Mouse (Mus musculus): ENCODE results near the gene Acsl5. TPM values are rescaled to one million over a fixed set of nuclear protein-coding genes. Genes with fewer than 3 reads are reported as not detected.

Gene Acsl5
- total and polyA plus RNA-seq, 3 experiments = 21.8 to 111 (median 30.1) TPM

DNA sequence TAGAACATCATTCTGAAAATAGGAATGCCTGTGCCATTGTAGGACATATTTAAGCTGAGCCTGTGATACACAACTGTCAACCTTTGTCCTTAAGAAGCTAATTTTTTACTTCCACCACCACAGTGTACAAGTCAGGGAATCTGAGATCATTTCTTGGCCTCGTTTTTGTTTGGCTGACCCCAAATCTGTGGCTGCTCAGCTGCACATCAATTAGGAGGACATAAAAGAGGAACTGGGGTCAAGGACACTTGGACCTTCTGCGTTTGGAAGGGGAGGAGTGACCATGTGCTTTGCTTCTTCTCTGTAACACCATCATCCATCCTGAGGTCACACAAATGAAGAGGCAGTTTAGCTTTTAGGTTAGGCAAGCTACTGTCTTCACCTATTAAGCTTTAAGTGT, 15.7 kb upstream of the Acsl5 start:
- ATAC-seq (ENCODE audit: extremely low read depth, insufficient number of reproducible peaks, low FRiP score, poor library complexity, severe bottlenecking) (no peak), DNase-seq (ENCODE audit: low spot score) (no peak)
- H3K9me3 ChIP-seq (replicated peaks) = no peaks in the 10 kb centered on the region
- no peaks in the 10 kb centered on the region for H3K36me3 ChIP-seq (replicated peaks)
- TF ChIP-seq GATA2 (IDR thresholded peaks at IDR 0.05; ENCODE audit: borderline replicate concordance, low read depth, low read length) = no peak
- TF ChIP-seq TAL1 (conservative IDR thresholded peaks at IDR 0.05; ENCODE audit: low read depth, low read length) = no peak
- TF ChIP-seq POLR2AphosphoS5 (IDR thresholded peaks at IDR 0.05; ENCODE audit: insufficient replicate concordance, low read depth, low read length) = no peak
- no peak for TF ChIP-seq GATA1 (IDR thresholded peaks at IDR 0.05; ENCODE audit: borderline replicate concordance, low read length)
- no peak for TF ChIP-seq CTCF (IDR thresholded peaks at IDR 0.05; ENCODE audit: low read depth, low read length)
- peaks cover 34% of the 10 kb centered on the region for H3K27me3 ChIP-seq (ENCODE audit: insufficient read depth, low read length)
- no peak overlapping the region for H3K4me3 ChIP-seq (ENCODE audit: low read depth, low read length)
- H3K4me1 ChIP-seq (ENCODE audit: insufficient read depth, low read depth, low read length) = no peaks in the 10 kb centered on the region

DNA sequence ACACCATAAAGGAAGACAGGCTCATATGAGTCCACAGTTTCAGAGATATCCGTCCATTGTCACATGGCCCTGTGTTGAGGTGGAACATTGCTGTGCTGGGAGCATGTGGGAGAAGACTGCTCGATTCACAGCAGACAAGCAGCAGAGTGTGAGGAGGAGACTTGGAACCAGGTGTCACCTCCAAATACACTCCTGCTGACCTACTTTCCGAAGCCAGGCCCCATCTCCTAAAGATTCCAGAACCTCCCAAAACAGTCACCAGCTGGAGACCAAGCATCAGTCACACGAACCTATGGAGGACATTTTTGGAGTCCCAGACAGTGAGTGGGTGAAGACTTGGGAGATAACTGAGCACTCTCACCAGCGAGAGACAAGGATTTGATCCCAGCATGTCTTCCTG, 15.2 kb upstream of the Acsl5 start:
- Histone ChIP-seq H3K27me3 (ENCODE audit: insufficient read depth, low read length) (peaks cover 37% of the 10 kb centered on the region), H3K4me3 (ENCODE audit: low read depth, low read length) (no peak overlapping the region), H3K9me3 (replicated peaks) (no peaks in the 10 kb centered on the region), H3K4me1 (ENCODE audit: insufficient read depth, low read depth, low read length) (no peaks in the 10 kb centered on the region), H3K36me3 (replicated peaks) (no peaks in the 10 kb centered on the region)
- DNase-seq (ENCODE audit: low spot score) (no peak), ATAC-seq (ENCODE audit: extremely low read depth, insufficient number of reproducible peaks, low FRiP score, poor library complexity, severe bottlenecking) (no peak)
- TF ChIP-seq POLR2AphosphoS5 (IDR thresholded peaks at IDR 0.05; ENCODE audit: insufficient replicate concordance, low read depth, low read length) = no peak

DNA sequence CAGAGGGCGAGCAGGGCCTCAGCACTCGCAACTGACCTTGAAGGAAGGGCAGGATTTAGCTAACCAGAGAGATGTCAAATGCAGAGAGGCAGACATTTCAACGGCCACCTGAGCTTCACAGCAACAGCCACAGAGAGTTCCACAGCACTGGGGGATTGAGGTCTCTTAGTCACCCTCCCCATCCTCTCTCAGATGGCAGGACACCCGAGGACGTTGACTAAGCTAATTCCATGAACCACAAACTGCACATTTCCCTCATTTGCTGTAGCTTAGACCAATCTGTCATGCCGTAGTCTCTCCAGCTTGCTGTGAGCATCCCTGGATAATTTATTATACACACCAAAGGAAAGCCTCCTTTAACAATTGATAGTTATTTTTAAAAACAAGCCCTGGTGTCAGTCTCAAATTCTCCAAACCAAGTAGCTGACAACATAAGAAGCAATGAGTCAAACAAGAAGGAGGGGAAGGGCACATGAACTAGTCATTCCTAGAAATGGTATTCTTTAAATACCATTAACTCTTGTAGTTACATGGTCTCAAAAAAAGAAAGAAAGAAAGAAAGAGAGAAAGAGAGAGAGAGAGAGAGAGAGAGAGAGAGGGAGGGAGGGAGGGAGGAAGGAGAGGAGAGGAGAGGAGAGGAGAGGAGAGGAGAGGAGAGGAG, 11.8 kb upstream of the Acsl5 start:
- Histone ChIP-seq H3K36me3 (replicated peaks) (no peaks in the 10 kb centered on the region), H3K4me3 (ENCODE audit: low read depth, low read length) (no peak overlapping the region), H3K4me1 (ENCODE audit: insufficient read depth, low read depth, low read length) (no peaks in the 10 kb centered on the region), H3K27me3 (ENCODE audit: insufficient read depth, low read length) (peaks cover 55% of the 10 kb centered on the region), H3K9me3 (replicated peaks) (no peaks in the 10 kb centered on the region)
- DNase-seq (ENCODE audit: low spot score) = no peak
- no peak for TF ChIP-seq TAL1 (conservative IDR thresholded peaks at IDR 0.05; ENCODE audit: low read depth, low read length)
- TF ChIP-seq POLR2AphosphoS5 (IDR thresholded peaks at IDR 0.05; ENCODE audit: insufficient replicate concordance, low read depth, low read length) = no peak
- TF ChIP-seq GATA1 (IDR thresholded peaks at IDR 0.05; ENCODE audit: borderline replicate concordance, low read length) = no peak
- TF ChIP-seq CTCF (IDR thresholded peaks at IDR 0.05; ENCODE audit: low read depth, low read length) = no peak
- TF ChIP-seq GATA2 (IDR thresholded peaks at IDR 0.05; ENCODE audit: borderline replicate concordance, low read depth, low read length) = no peak
- no peak for ATAC-seq (ENCODE audit: extremely low read depth, insufficient number of reproducible peaks, low FRiP score, poor library complexity, severe bottlenecking)

DNA sequence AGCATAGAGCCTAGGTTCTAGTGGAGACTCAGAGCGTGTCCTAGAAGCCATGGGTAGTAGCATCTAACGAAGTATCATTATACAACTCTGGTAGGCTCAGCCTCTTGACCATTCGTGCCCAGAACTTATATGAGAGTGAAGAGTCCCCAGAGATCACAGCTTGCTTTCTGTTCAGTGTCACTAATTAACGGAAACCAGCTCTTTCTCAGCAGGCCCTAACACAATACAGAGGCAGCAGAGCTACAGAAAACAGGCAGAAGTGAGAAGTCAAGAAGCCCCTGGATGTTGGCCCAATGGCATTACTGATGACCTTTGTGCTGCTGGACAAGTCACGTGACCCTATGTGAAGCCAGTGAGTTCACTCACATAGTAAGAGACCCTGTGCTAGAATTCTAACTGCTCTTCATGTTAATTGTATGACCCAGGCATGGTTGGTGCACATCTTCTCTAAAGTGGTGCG, 10.5 kb upstream of the Acsl5 start, which contains the start of gene Gucy2g:
Gucy2g (minus strand) TSS at position 51 of the 460 bp plus-strand sequence.
- Histone ChIP-seq H3K9me3 (replicated peaks) (no peaks in the 10 kb centered on the region), H3K36me3 (replicated peaks) (no peaks in the 10 kb centered on the region), H3K27me3 (ENCODE audit: insufficient read depth, low read length) (peaks cover 57% of the 10 kb centered on the region), H3K4me3 (ENCODE audit: low read depth, low read length) (no peak within 1 kb of the TSS), H3K4me1 (ENCODE audit: insufficient read depth, low read depth, low read length) (no peaks in the 10 kb centered on the region)
- DNase-seq (ENCODE audit: low spot score) = no peak
- ATAC-seq (ENCODE audit: extremely low read depth, insufficient number of reproducible peaks, low FRiP score, poor library complexity, severe bottlenecking) = no peak
- TF ChIP-seq TAL1 (conservative IDR thresholded peaks at IDR 0.05; ENCODE audit: low read depth, low read length) (no peak), CTCF (IDR thresholded peaks at IDR 0.05; ENCODE audit: low read depth, low read length) (no peak), POLR2AphosphoS5 (IDR thresholded peaks at IDR 0.05; ENCODE audit: insufficient replicate concordance, low read depth, low read length) (no peak), GATA1 (IDR thresholded peaks at IDR 0.05; ENCODE audit: borderline replicate concordance, low read length) (no peak), GATA2 (IDR thresholded peaks at IDR 0.05; ENCODE audit: borderline replicate concordance, low read depth, low read length) (no peak)

DNA sequence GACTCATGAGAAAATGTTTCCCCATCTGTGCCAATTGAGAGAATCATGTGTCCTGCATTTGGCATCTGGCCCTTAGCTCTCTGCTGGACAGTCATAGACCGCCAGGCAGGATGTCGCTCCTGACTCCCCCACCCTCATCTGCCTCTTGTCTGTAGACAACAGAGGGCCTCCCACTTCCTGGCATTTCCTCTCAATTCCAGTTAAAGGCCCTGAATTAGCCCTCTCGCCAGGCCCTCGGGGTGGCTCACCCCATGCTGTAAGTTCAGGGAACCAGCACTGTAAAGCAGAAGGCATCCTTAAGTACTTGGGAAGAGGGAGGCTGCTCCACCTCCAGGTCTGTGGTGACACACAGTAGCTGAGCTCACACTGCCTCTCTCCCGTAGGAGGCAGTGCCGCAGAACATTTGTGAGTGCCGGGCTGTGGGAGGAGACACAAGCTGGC, 6.9 kb upstream of the Acsl5 start:
- peaks cover 2% of the 10 kb centered on the region; the same call in 1 of the 2 replicates for H3K4me1 ChIP-seq (ENCODE audit: insufficient read depth, low read depth, low read length)
- ATAC-seq (ENCODE audit: extremely low read depth, insufficient number of reproducible peaks, low FRiP score, poor library complexity, severe bottlenecking) (no peak), DNase-seq (ENCODE audit: low spot score) (no peak)
- H3K36me3 ChIP-seq (replicated peaks) = no peaks in the 10 kb centered on the region
- no peak overlapping the region for H3K4me3 ChIP-seq (ENCODE audit: low read depth, low read length)
- no peak for TF ChIP-seq TAL1 (conservative IDR thresholded peaks at IDR 0.05; ENCODE audit: low read depth, low read length)
- TF ChIP-seq GATA2 (IDR thresholded peaks at IDR 0.05; ENCODE audit: borderline replicate concordance, low read depth, low read length) = no peak
- TF ChIP-seq GATA1 (IDR thresholded peaks at IDR 0.05; ENCODE audit: borderline replicate concordance, low read length) = no peak
- H3K27me3 ChIP-seq (ENCODE audit: insufficient read depth, low read length) = peaks cover 66% of the 10 kb centered on the region
- H3K9me3 ChIP-seq (replicated peaks) = no peaks in the 10 kb centered on the region

DNA sequence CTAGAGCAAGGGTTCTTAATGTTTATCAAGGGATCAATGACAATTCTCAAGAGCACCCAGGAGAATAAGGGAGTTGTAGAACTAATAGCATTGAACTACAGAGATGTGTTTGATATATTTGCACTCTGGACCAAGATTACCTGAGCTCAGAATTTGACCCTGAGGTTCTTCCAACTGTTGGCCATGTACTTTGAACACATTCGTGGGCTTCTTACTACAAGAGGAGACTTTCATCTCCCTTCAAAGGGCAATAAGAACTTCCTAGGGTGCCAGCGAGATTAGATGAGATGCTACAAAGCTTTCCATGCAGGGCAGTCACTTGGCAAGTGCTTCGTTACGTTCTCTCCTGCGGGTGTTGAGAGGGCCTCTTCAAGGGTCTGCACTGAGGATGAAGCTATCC, 4.2 kb upstream of the Acsl5 start:
- Histone ChIP-seq H3K36me3 (replicated peaks) (no peaks in the 10 kb centered on the region), H3K4me3 (ENCODE audit: low read depth, low read length) (no peak overlapping the region), H3K9me3 (replicated peaks) (no peaks in the 10 kb centered on the region), H3K4me1 (ENCODE audit: insufficient read depth, low read depth, low read length) (peaks cover 17% of the 10 kb centered on the region), H3K27me3 (ENCODE audit: insufficient read depth, low read length) (peaks cover 60% of the 10 kb centered on the region)
- DNase-seq (ENCODE audit: low spot score) = no peak
- ATAC-seq (ENCODE audit: extremely low read depth, insufficient number of reproducible peaks, low FRiP score, poor library complexity, severe bottlenecking) = no peak
- TF ChIP-seq TAL1 (conservative IDR thresholded peaks at IDR 0.05; ENCODE audit: low read depth, low read length) = no peak
- no peak for TF ChIP-seq POLR2AphosphoS5 (IDR thresholded peaks at IDR 0.05; ENCODE audit: insufficient replicate concordance, low read depth, low read length)
- TF ChIP-seq GATA2 (IDR thresholded peaks at IDR 0.05; ENCODE audit: borderline replicate concordance, low read depth, low read length) = no peak
- no peak for TF ChIP-seq CTCF (IDR thresholded peaks at IDR 0.05; ENCODE audit: low read depth, low read length)
- TF ChIP-seq GATA1 (IDR thresholded peaks at IDR 0.05; ENCODE audit: borderline replicate concordance, low read length) = no peak
